Comparison of ENCODE assay signal across 9 mouse cellular contexts in genomic region chr16:45120844-45121425, GRCm38 (mm10). TPM values are rescaled to one million over a fixed set of nuclear protein-coding genes. Genes with fewer than 3 reads are reported as not detected.
DNase-seq lines count a peak whose midpoint lies in the region; ATAC-seq and TF ChIP-seq lines count a peak whose summit lies in the region.
"Had no signal": no experiment of that assay in that cellular context is flagged by ENCODE, and none has a peak within 500 bp of the region (broad histone marks: within the 10 kb centered on the region; RNA-seq: fewer than 3 reads in every experiment).

No protein-coding gene starts in this region.

- H3K4me1 ChIP-seq in kidney, embryonic 15.5 days, result peaks cover 13% of the 10 kb centered on the region; the same call in 1 of the 2 replicates
- H3K4me1 ChIP-seq in thymus, adult 2 months (replicated peaks; ENCODE audit: control insufficient read depth, insufficient read depth, low read length), result no peaks in the 10 kb centered on the region

- 54% methylated on average over 5 of the region's 5 CpGs for whole genome bisulfite sequencing in kidney, embryonic 15.5 days
- WGBS in thymus, adult 2 months, result 90% methylated on average over 5 of the region's 5 CpGs

- H3K9ac ChIP-seq in kidney, embryonic 15.5 days, result no peak overlapping the region

- H3K36me3 ChIP-seq in kidney, embryonic 15.5 days, result peaks cover 31% of the 10 kb centered on the region
- H3K36me3 ChIP-seq in thymus, adult 2 months (ENCODE audit: control insufficient read depth, insufficient read depth, low read length), result no peaks in the 10 kb centered on the region

- no peaks in the 10 kb centered on the region for H3K9me3 ChIP-seq in kidney, embryonic 15.5 days (replicated peaks)

- DNase-seq in left cerebral cortex, postnatal 4 days, result peak; percentile 77
- DNase-seq in left cerebral cortex, adult 8-10 months (ENCODE audit: low spot score in 2 of 2), result no peak
- DNase-seq in heart, adult 18-20 months, result peak; percentile 83 to 85
- peak; percentile 49 for DNase-seq in ovary, postnatal 14 days (ENCODE audit: low spot score)
- DNase-seq in thymus, adult 2 months, result no peak

- H3K27ac ChIP-seq in kidney, embryonic 15.5 days, result peak overlapping the region; percentile 48
- H3K27ac ChIP-seq in thymus, adult 2 months (ENCODE audit: control insufficient read depth, insufficient read depth, low read length), result no peak overlapping the region
- H3K27ac ChIP-seq: macrophage had no signal

- TF ChIP-seq POLR2A in thymus, adult 2 months (IDR thresholded peaks at IDR 0.05; ENCODE audit: control insufficient read depth, extremely low read depth, insufficient read depth, low read length, poor library complexity), result no peak

- H3K4me2 ChIP-seq in kidney, embryonic 15.5 days, result no peak overlapping the region

- no peak overlapping the region for H3K4me3 ChIP-seq in kidney, embryonic 15.5 days (replicated peaks)
- H3K4me3 ChIP-seq in thymus, adult 2 months (ENCODE audit: control insufficient read depth, insufficient read depth, low read length), result no peak overlapping the region

- intact Hi-C loops in left cerebral cortex, postnatal 4 days (cut with DNase I), result loop anchor here (10.0 kb wide), 1 partner anchor 356 kb away; the partner anchor contains the start of gene Cd200r1

- ATAC-seq in cerebellum, adult (ENCODE audit: insufficient number of reproducible peaks, low FRiP score, low TSS enrichment), result peak; percentile 64
- peak; percentile 46; the same call in 1 of the 2 replicates for ATAC-seq in kidney, embryonic 15.5 days (replicated peaks; ENCODE audit: low FRiP score)
- no peak for ATAC-seq in monocyte, adult 5-6 weeks (replicated peaks; ENCODE audit: insufficient number of reproducible peaks, low FRiP score, low TSS enrichment, poor library complexity, severe bottlenecking)

- H3K27me3 ChIP-seq in kidney, embryonic 15.5 days, result no peaks in the 10 kb centered on the region
- no peaks in the 10 kb centered on the region for H3K27me3 ChIP-seq in thymus, adult 2 months (ENCODE audit: control insufficient read depth, insufficient read depth, low read length)

- TF ChIP-seq CTCF in thymus, adult 2 months (IDR thresholded peaks at IDR 0.05; ENCODE audit: borderline replicate concordance, control insufficient read depth, extremely low read depth, insufficient read depth, low read length, poor library complexity), result no peak

RNA-seq across cellular contexts. Expression of gene Ccdc80, which starts 27.7 kb away (rescaled TPM):
- total RNA-seq in left cerebral cortex, postnatal 4 days (2021), result 10 to 100 TPM; 12.8 to 14.5 TPM
- 1 to 10 TPM; 5.0 to 7.5 (median 6.3) TPM for total RNA-seq in left cerebral cortex, adult 8-10 months (2022)
- total RNA-seq in heart, adult 18-20 months (2021), result 10 to 100 TPM; 48.8 to 52.1 TPM
- 102 and 118 TPM in 2 replicates for polyA plus RNA-seq in kidney, embryonic 15.5 days (2015; fragmentation: Nextera tagmentation; extraction: Ambion mirVana)
- polyA plus RNA-seq in thymus, adult 2 months (2012; rRNA removed), result 5.9 and 11.6 TPM in 2 replicates
- 3.6 TPM in 1 of 3 replicates, not detected in the others for total RNA-seq in monocyte, adult 5-6 weeks (2017)

RNA-seq across cellular contexts. Expression of gene Slc35a5, which starts 37.6 kb away (rescaled TPM):
- 10 to 100 TPM; 49.5 to 52.3 TPM for total RNA-seq in left cerebral cortex, postnatal 4 days (2021)
- total RNA-seq in left cerebral cortex, adult 8-10 months (2022), result 10 to 100 TPM; 47.0 to 60.6 (median 52.4) TPM
- 10 to 100 TPM; 10.8 to 11.9 TPM for total RNA-seq in heart, adult 18-20 months (2021)
- polyA plus RNA-seq in kidney, embryonic 15.5 days (2015; fragmentation: Nextera tagmentation; extraction: Ambion mirVana), result 19.9 and 21.3 TPM in 2 replicates
- 17.6 and 22.7 TPM in 2 replicates for polyA plus RNA-seq in thymus, adult 2 months (2012; rRNA removed)
- 15.5 to 28.5 TPM (median 27.8 TPM) in 3 replicates for total RNA-seq in monocyte, adult 5-6 weeks (2017)

RNA-seq across cellular contexts. Expression of gene Atg3, which starts 37.6 kb away (rescaled TPM):
- total RNA-seq in left cerebral cortex, postnatal 4 days (2021), result 10 to 100 TPM; 41.8 to 48.1 TPM
- total RNA-seq in left cerebral cortex, adult 8-10 months (2022), result 10 to 100 TPM; 42.9 to 46.0 (median 45.4) TPM
- total RNA-seq in heart, adult 18-20 months (2021), result 10 to 100 TPM; 18.8 to 19.1 TPM
- 32.8 and 33.9 TPM in 2 replicates for polyA plus RNA-seq in kidney, embryonic 15.5 days (2015; fragmentation: Nextera tagmentation; extraction: Ambion mirVana)
- 25.8 and 37.7 TPM in 2 replicates for polyA plus RNA-seq in thymus, adult 2 months (2012; rRNA removed)
- total RNA-seq in monocyte, adult 5-6 weeks (2017), result 84.0 to 119 TPM (median 104 TPM) in 3 replicates

Comparison
In these comparisons a context has a peak if more than half of its experiments do, and no peak if none do; other contexts are left out.
1. DNase-seq: peak in left cerebral cortex, postnatal 4 days (single experiment), heart, adult 18-20 months (2 of 2) and ovary, postnatal 14 days (single experiment); none in left cerebral cortex, adult 8-10 months (0 of 2) and thymus, adult 2 months (single experiment).